Mouse (Mus musculus): ENCODE measurements around the gene Tecr.

DNA sequence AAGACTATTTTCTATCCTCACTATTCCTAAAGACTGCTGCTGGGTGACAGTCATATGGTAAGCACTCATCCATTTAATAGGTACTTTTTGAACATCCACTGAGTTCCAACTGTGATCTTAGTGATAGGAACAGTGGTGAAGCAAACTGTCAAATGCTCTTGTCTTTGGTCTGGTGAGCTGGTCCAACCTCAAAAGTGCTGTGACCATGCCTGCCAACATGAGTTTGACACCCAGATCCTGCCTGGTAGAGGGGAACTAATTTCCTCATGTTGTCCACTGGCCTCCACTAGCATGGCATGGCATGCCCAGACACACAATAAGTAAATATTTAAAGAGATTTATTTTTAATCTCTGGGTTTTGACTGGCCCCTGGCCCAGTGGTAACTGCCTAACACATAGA, 8.9 kb upstream of the Tecr start:
- TF ChIP-seq POLR2A (IDR thresholded peaks at IDR 0.05; ENCODE audit: low read depth, low read length) (no peak), ZC3H11A (IDR thresholded peaks at IDR 0.05; ENCODE audit: low read depth, low read length) (no peak), USF1 (IDR thresholded peaks at IDR 0.05; ENCODE audit: low read depth, low read length) (no peak), CTCF (conservative IDR thresholded peaks at IDR 0.05 in 1 of 2, IDR thresholded peaks at IDR 0.05 in 1 of 2; ENCODE audit: low read depth in 2 of 2, low read length in 2 of 2) (no peak), ZNF384 (IDR thresholded peaks at IDR 0.05; ENCODE audit: low read depth, low read length) (no peak)

Measured in CH12.LX (cell line).